ENCODE assay signal across 9 mouse cellular contexts in the genomic region with DNA sequence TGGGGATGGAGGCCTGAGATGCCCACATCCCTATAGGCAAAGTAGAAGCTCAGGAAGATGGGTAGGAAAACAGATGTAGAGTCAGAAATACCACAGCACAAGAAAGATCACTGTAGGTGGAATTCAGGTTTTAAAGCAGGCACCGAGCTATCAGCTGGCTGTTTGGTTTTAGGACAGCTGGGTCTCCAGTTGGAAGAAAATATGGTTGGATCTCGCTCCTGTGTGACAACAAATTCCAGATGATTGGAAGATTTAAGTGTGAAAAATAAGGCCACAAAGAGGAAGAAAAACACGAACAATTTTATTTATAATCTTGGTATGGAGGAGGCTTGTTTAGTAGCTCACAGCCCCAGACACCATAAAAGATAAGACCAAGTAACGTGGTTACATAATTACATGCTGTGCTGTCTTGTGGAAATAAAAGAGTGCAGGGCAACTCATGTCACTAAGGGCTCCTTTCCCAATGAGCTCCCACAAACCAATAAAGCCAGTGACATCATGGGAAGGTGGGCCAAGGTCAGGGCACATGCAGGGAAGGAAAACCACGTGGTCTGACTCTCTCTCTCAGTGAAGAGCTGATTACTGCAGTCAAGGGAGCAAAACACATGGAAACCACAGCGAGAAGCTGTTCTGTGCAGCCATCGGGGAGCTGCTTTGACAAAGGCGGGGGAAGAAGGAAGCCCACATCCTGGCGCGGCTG. TPM values are rescaled to one million over a fixed set of nuclear protein-coding genes. Genes with fewer than 3 reads are reported as not detected.
DNase-seq lines count a peak whose midpoint lies in the region; ATAC-seq lines count a peak whose summit lies in the region.
"Had no signal": no experiment of that assay in that cellular context is flagged by ENCODE, and none has a peak within 500 bp of the region (broad histone marks: within the 10 kb centered on the region; RNA-seq: fewer than 3 reads in every experiment).

No protein-coding gene starts in this region.

- H3K27me3 ChIP-seq in intestine, embryonic 16.5 days (replicated peaks; ENCODE audit: control insufficient read depth, insufficient read depth, low read length) = no peaks in the 10 kb centered on the region
- H3K27me3 ChIP-seq in hindbrain, embryonic 13.5 days = peaks cover 32% of the 10 kb centered on the region

- no peaks in the 10 kb centered on the region for H3K9me3 ChIP-seq in intestine, embryonic 16.5 days (ENCODE audit: control insufficient read depth, low read length)
- no peaks in the 10 kb centered on the region for H3K9me3 ChIP-seq in hindbrain, embryonic 13.5 days
- H3K9me3 ChIP-seq: heart, embryonic 15.5 days had no signal

- peaks cover 21% of the 10 kb centered on the region for H3K4me1 ChIP-seq in intestine, embryonic 16.5 days (ENCODE audit: control insufficient read depth, insufficient read depth, low read length)
- peaks cover 27% of the 10 kb centered on the region for H3K4me1 ChIP-seq in hindbrain, embryonic 13.5 days (replicated peaks)

- WGBS in intestine, embryonic 16.5 days = 45% methylated on average over 10 of the region's 10 CpGs
- 55% methylated on average over 10 of the region's 10 CpGs for WGBS in hindbrain, embryonic 13.5 days

- no peak overlapping the region for H3K4me2 ChIP-seq in intestine, embryonic 16.5 days (ENCODE audit: low read depth, low read length)
- H3K4me2 ChIP-seq in hindbrain, embryonic 13.5 days = no peak overlapping the region
- H3K4me2 ChIP-seq: heart, embryonic 15.5 days had no signal

- peak overlapping the region; percentile 28; the same call in 1 of the 2 replicates for H3K27ac ChIP-seq in intestine, embryonic 16.5 days (ENCODE audit: low read length)
- H3K27ac ChIP-seq in hindbrain, embryonic 13.5 days = no peak overlapping the region
- H3K27ac ChIP-seq: heart, embryonic 15.5 days had no signal

- H3K36me3 ChIP-seq in intestine, embryonic 16.5 days (ENCODE audit: control insufficient read depth, insufficient read depth, low read length) = no peaks in the 10 kb centered on the region
- H3K36me3 ChIP-seq in hindbrain, embryonic 13.5 days = no peaks in the 10 kb centered on the region
- H3K36me3 ChIP-seq: heart, embryonic 15.5 days had no signal

- no peak for DNase-seq in frontal cortex, postnatal 10 days (ENCODE audit: low spot score in 2 of 2)
- peak; percentile 86 for DNase-seq in right cerebral cortex, adult 18-20 months
- no peak for DNase-seq in right cerebral cortex, postnatal 4 days
- peak; percentile 45 for DNase-seq in yolk sac, embryonic 10.5 days (ENCODE audit: low spot score)

- peak; percentile 53 for ATAC-seq in frontal cortex, adult (ENCODE audit: low TSS enrichment)
- ATAC-seq in intestine, embryonic 16.5 days = peak; percentile 24
- no peak for ATAC-seq in inflammation-experienced regulatory T-cells, adult 6 months
- no peak for ATAC-seq in hindbrain, embryonic 13.5 days (ENCODE audit: low FRiP score)

- H3K4me3 ChIP-seq in intestine, embryonic 16.5 days (ENCODE audit: low read length) = no peak overlapping the region
- no peak overlapping the region for H3K4me3 ChIP-seq in hindbrain, embryonic 13.5 days
- H3K4me3 ChIP-seq: heart, embryonic 15.5 days had no signal

- H3K9ac ChIP-seq in intestine, embryonic 16.5 days (ENCODE audit: low read depth, low read length) = peak overlapping the region; percentile 37; the same call in 1 of the 2 replicates
- no peak overlapping the region for H3K9ac ChIP-seq in hindbrain, embryonic 13.5 days
- H3K9ac ChIP-seq: heart, embryonic 15.5 days had no signal

RNA-seq across cellular contexts. Expression of a gene that starts 4.7 kb away (rescaled TPM):
- polyA plus RNA-seq in intestine, embryonic 16.5 days (2015; fragmentation: Nextera tagmentation; extraction: Ambion mirVana) = 0.51 and 4.2 TPM in 2 replicates
- polyA plus RNA-seq in inflammation-experienced regulatory T-cells, adult 6 months (2017; shearing (Covaris generic)) = not detected
- 3.8 and 4.0 TPM in 2 replicates for polyA plus RNA-seq in hindbrain, embryonic 13.5 days (2015; fragmentation: Nextera tagmentation; extraction: Ambion mirVana)

RNA-seq across cellular contexts. Expression of a gene that starts 42.2 kb away (rescaled TPM):
- polyA plus RNA-seq in intestine, embryonic 16.5 days (2015; fragmentation: Nextera tagmentation; extraction: Ambion mirVana) = 89.8 and 91.7 TPM in 2 replicates
- polyA plus RNA-seq in inflammation-experienced regulatory T-cells, adult 6 months (2017; shearing (Covaris generic)) = 100 to 1,000 TPM in 2 of 3 experiments, 10 to 100 TPM in 1; 90.1 to 134 (median 126) TPM
- 93.9 and 95.1 TPM in 2 replicates for polyA plus RNA-seq in hindbrain, embryonic 13.5 days (2015; fragmentation: Nextera tagmentation; extraction: Ambion mirVana)

Comparison
In these comparisons a context has a peak if more than half of its experiments do, and no peak if none do; other contexts are left out.
1. DNase-seq: peak in right cerebral cortex, adult 18-20 months (single experiment) and yolk sac, embryonic 10.5 days (single experiment); none in frontal cortex, postnatal 10 days (0 of 2) and right cerebral cortex, postnatal 4 days (single experiment).
2. ATAC-seq: peak in frontal cortex, adult (single experiment) and intestine, embryonic 16.5 days (single experiment); none in inflammation-experienced regulatory T-cells, adult 6 months (single experiment) and hindbrain, embryonic 13.5 days (single experiment).